ENCODE assay signal across 27 mouse cellular contexts in genomic region chr9:92221480-92221879, GRCm38 (mm10). TPM values are rescaled to one million over a fixed set of nuclear protein-coding genes. Genes with fewer than 3 reads are reported as not detected.
A peak's percentile ranks its signal among the peaks of the same experiment; 100 is the strongest.
DNase-seq lines count a peak whose midpoint lies in the region; ATAC-seq and TF ChIP-seq lines count a peak whose summit lies in the region.
"Had no signal": no experiment of that assay in that cellular context is flagged by ENCODE, and none has a peak within 500 bp of the region (broad histone marks: within the 10 kb centered on the region; RNA-seq: fewer than 3 reads in every experiment).

No protein-coding gene starts in this region.

- ATAC-seq in intestine, embryonic 15.5 days: peak; percentile 85
- ATAC-seq in intestine, postnatal 0 days: peak; percentile 62
- ATAC-seq in midbrain, embryonic 13.5 days: no peak
- no peak for ATAC-seq in midbrain, embryonic 14.5 days (ENCODE audit: low FRiP score, low TSS enrichment)
- ATAC-seq: activated CD4-positive, CD25-positive, alpha-beta regulatory T cell, adult 4 months; forebrain, embryonic 13.5 days; forebrain, embryonic 15.5 days; Patski had no signal

- TF ChIP-seq POLR2A in liver, adult 2 months (IDR thresholded peaks at IDR 0.05; ENCODE audit: extremely low read depth, insufficient read depth, low read length): no peak
- TF ChIP-seq POLR2A in MEL (IDR thresholded peaks at IDR 0.05; ENCODE audit: control insufficient read depth in 1 of 2, insufficient read depth in 1 of 2, low read depth in 1 of 2, low read length in 2 of 2, poor library complexity in 1 of 2): no peak

- no peak overlapping the region for H3K4me3 ChIP-seq in liver, adult 2 months (ENCODE audit: insufficient read depth, low read depth, low read length)
- no peak overlapping the region for H3K4me3 ChIP-seq in MEL (ENCODE audit: control insufficient read depth in 1 of 2, insufficient read depth in 1 of 2, low read depth in 2 of 2, low read length in 2 of 2)
- H3K4me3 ChIP-seq in intestine, embryonic 15.5 days (replicated peaks): no peak overlapping the region
- H3K4me3 ChIP-seq in intestine, postnatal 0 days (ENCODE audit: low read depth, low read length): no peak overlapping the region
- no peak overlapping the region for H3K4me3 ChIP-seq in midbrain, embryonic 13.5 days (replicated peaks)
- H3K4me3 ChIP-seq in midbrain, embryonic 14.5 days (replicated peaks; ENCODE audit: low read depth, low read length): no peak overlapping the region
- H3K4me3 ChIP-seq: embryonic facial prominence, embryonic 10.5 days; embryonic facial prominence, embryonic 12.5 days; forebrain, embryonic 13.5 days; forebrain, embryonic 15.5 days had no signal

- no peaks in the 10 kb centered on the region for H3K27me3 ChIP-seq in liver, adult 2 months (ENCODE audit: control insufficient read depth, insufficient read depth, low read length)
- H3K27me3 ChIP-seq in MEL (ENCODE audit: control insufficient read depth in 1 of 2, insufficient read depth in 2 of 2, low read length in 2 of 2): no peaks in the 10 kb centered on the region
- H3K27me3 ChIP-seq in intestine, embryonic 15.5 days (replicated peaks): no peaks in the 10 kb centered on the region
- H3K27me3 ChIP-seq in intestine, postnatal 0 days (replicated peaks; ENCODE audit: control insufficient read depth, insufficient read depth, low read length): no peaks in the 10 kb centered on the region
- H3K27me3 ChIP-seq in midbrain, embryonic 13.5 days: no peaks in the 10 kb centered on the region
- H3K27me3 ChIP-seq in midbrain, embryonic 14.5 days (ENCODE audit: control insufficient read depth, insufficient read depth, low read length): no peaks in the 10 kb centered on the region
- H3K27me3 ChIP-seq: embryonic facial prominence, embryonic 12.5 days; forebrain, embryonic 13.5 days; forebrain, embryonic 15.5 days; Patski had no signal

- no peak for TF ChIP-seq RAD21 in MEL (IDR thresholded peaks at IDR 0.05; ENCODE audit: low read depth, low read length)

- H3K9ac ChIP-seq in liver, adult 2 months (ENCODE audit: low read depth, low read length): no peak overlapping the region
- H3K9ac ChIP-seq in MEL (ENCODE audit: control insufficient read depth, low read depth, low read length, poor library complexity, severe bottlenecking): no peak overlapping the region
- H3K9ac ChIP-seq in intestine, embryonic 15.5 days: no peak overlapping the region
- H3K9ac ChIP-seq in intestine, postnatal 0 days (ENCODE audit: low read depth, low read length): no peak overlapping the region
- H3K9ac ChIP-seq in midbrain, embryonic 13.5 days (replicated peaks): no peak overlapping the region
- H3K9ac ChIP-seq in midbrain, embryonic 14.5 days (replicated peaks; ENCODE audit: low read length): no peak overlapping the region
- H3K9ac ChIP-seq: embryonic facial prominence, embryonic 12.5 days; forebrain, embryonic 13.5 days; forebrain, embryonic 15.5 days had no signal

- no peak; a peak in 1 of 4 replicates for TF ChIP-seq EP300 in MEL (IDR thresholded peaks at IDR 0.05; ENCODE audit: low read depth in 1 of 2, low read length in 2 of 2)

- H3K79me2 ChIP-seq in liver, adult 2 months (ENCODE audit: control insufficient read depth, insufficient read depth, low read length): no peaks in the 10 kb centered on the region
- H3K79me2 ChIP-seq in MEL (ENCODE audit: control insufficient read depth, insufficient read depth, low read length, poor library complexity): no peaks in the 10 kb centered on the region

- no peak overlapping the region for H3K27ac ChIP-seq in liver, adult 2 months (replicated peaks; ENCODE audit: insufficient read depth, low read depth, low read length)
- H3K27ac ChIP-seq in MEL (ENCODE audit: control insufficient read depth, low read depth, low read length): no peak overlapping the region
- no peak overlapping the region for H3K27ac ChIP-seq in intestine, embryonic 15.5 days
- H3K27ac ChIP-seq in intestine, postnatal 0 days (ENCODE audit: low read depth, low read length): no peak overlapping the region
- H3K27ac ChIP-seq in midbrain, embryonic 13.5 days: no peak overlapping the region
- no peak overlapping the region for H3K27ac ChIP-seq in midbrain, embryonic 14.5 days (replicated peaks; ENCODE audit: low read depth, low read length)
- H3K27ac ChIP-seq: embryonic facial prominence, embryonic 10.5 days; embryonic facial prominence, embryonic 12.5 days; forebrain, embryonic 13.5 days; forebrain, embryonic 15.5 days had no signal

- H3K9me3 ChIP-seq in MEL (replicated peaks; ENCODE audit: insufficient read depth, low read length): no peaks in the 10 kb centered on the region
- no peaks in the 10 kb centered on the region for H3K9me3 ChIP-seq in intestine, embryonic 15.5 days
- no peaks in the 10 kb centered on the region for H3K9me3 ChIP-seq in intestine, postnatal 0 days (ENCODE audit: control insufficient read depth)
- H3K9me3 ChIP-seq in midbrain, embryonic 13.5 days: no peaks in the 10 kb centered on the region
- no peaks in the 10 kb centered on the region for H3K9me3 ChIP-seq in midbrain, embryonic 14.5 days (ENCODE audit: control insufficient read depth, low read length)
- H3K9me3 ChIP-seq: embryonic facial prominence, embryonic 10.5 days; embryonic facial prominence, embryonic 12.5 days; forebrain, embryonic 13.5 days; forebrain, embryonic 15.5 days had no signal

- H3K36me3 ChIP-seq in liver, adult 2 months (ENCODE audit: control insufficient read depth, insufficient read depth, low read length): no peaks in the 10 kb centered on the region
- peaks cover 0 to 47% of the 10 kb centered on the region in 2 experiments; a peak in 2 of 4 replicates for H3K36me3 ChIP-seq in MEL (ENCODE audit: control insufficient read depth in 1 of 2, insufficient read depth in 2 of 2, low read length in 2 of 2)
- no peaks in the 10 kb centered on the region for H3K36me3 ChIP-seq in intestine, embryonic 15.5 days
- no peaks in the 10 kb centered on the region for H3K36me3 ChIP-seq in intestine, postnatal 0 days (ENCODE audit: control insufficient read depth, insufficient read depth)
- H3K36me3 ChIP-seq in midbrain, embryonic 13.5 days: no peaks in the 10 kb centered on the region
- H3K36me3 ChIP-seq in midbrain, embryonic 14.5 days (ENCODE audit: control insufficient read depth, insufficient read depth, low read length): no peaks in the 10 kb centered on the region
- H3K36me3 ChIP-seq: embryonic facial prominence, embryonic 10.5 days; embryonic facial prominence, embryonic 12.5 days; forebrain, embryonic 15.5 days had no signal

- no peak for TF ChIP-seq CTCF in liver, adult 2 months (IDR thresholded peaks at IDR 0.05; ENCODE audit: low read depth, low read length)
- TF ChIP-seq CTCF in MEL (IDR thresholded peaks at IDR 0.05 in 2 of 3, conservative IDR thresholded peaks at IDR 0.05 in 1 of 3; ENCODE audit: control insufficient read depth in 1 of 3, insufficient read depth in 1 of 3, low read depth in 2 of 3, low read length in 3 of 3, poor library complexity in 1 of 3, severe bottlenecking in 1 of 3): no peak
- TF ChIP-seq CTCF in intestine, postnatal 0 days (IDR thresholded peaks at IDR 0.05; ENCODE audit: low read depth): no peak

- peak; percentile 61 for DNase-seq in liver, adult 2 months (ENCODE audit: extremely low read depth, low read depth, low spot score)
- DNase-seq in liver (no peak), MEL (ENCODE audit: low read depth, low spot score) (no peak)
- DNase-seq in midbrain, embryonic 14.5 days: no peak
- DNase-seq: adrenal gland, adult 8-10 months; adrenal gland, postnatal 14 days; adrenal gland, postnatal 36 days; cerebellum, adult 11-12 months; cerebellum, adult 2 months; cerebellum, adult 9-10 months; cerebellum, postnatal 10 days; cerebellum, postnatal 25 days had no signal

- H3K4me2 ChIP-seq in intestine, embryonic 15.5 days (replicated peaks): no peak overlapping the region
- no peak overlapping the region for H3K4me2 ChIP-seq in intestine, postnatal 0 days (replicated peaks; ENCODE audit: low read depth)
- H3K4me2 ChIP-seq in midbrain, embryonic 13.5 days (replicated peaks): no peak overlapping the region
- no peak overlapping the region for H3K4me2 ChIP-seq in midbrain, embryonic 14.5 days (ENCODE audit: low read length)
- H3K4me2 ChIP-seq: embryonic facial prominence, embryonic 12.5 days; forebrain, embryonic 13.5 days; forebrain, embryonic 15.5 days had no signal

- H3K4me1 ChIP-seq in liver, adult 2 months (ENCODE audit: control insufficient read depth, insufficient read depth, low read length): no peaks in the 10 kb centered on the region
- peaks cover 18 to 24% of the 10 kb centered on the region in 2 experiments for H3K4me1 ChIP-seq in MEL (ENCODE audit: control insufficient read depth in 1 of 2, insufficient read depth in 2 of 2, low read length in 2 of 2)
- H3K4me1 ChIP-seq in intestine, embryonic 15.5 days (replicated peaks): no peaks in the 10 kb centered on the region
- H3K4me1 ChIP-seq in intestine, postnatal 0 days (replicated peaks; ENCODE audit: control insufficient read depth, insufficient read depth, low read length): no peaks in the 10 kb centered on the region
- no peaks in the 10 kb centered on the region for H3K4me1 ChIP-seq in midbrain, embryonic 13.5 days (replicated peaks)
- H3K4me1 ChIP-seq in midbrain, embryonic 14.5 days (ENCODE audit: control insufficient read depth, insufficient read depth, low read length): no peaks in the 10 kb centered on the region
- H3K4me1 ChIP-seq: embryonic facial prominence, embryonic 10.5 days; embryonic facial prominence, embryonic 12.5 days; forebrain, embryonic 13.5 days; forebrain, embryonic 15.5 days had no signal

RNA-seq across cellular contexts. Expression of gene Plscr1, which starts 28.1 kb away (rescaled TPM):
- 13.5 and 18.3 TPM in 2 replicates for total RNA-seq in liver, adult 2 months (2014; rRNA removed)
- polyA plus RNA-seq in liver, adult 2 months (2012; rRNA removed): 7.1 and 9.9 TPM in 2 replicates
- 5.5 and 7.3 TPM in 2 replicates for total RNA-seq in MEL (2012; rRNA removed)
- polyA plus RNA-seq in MEL (2012; ENCODE audit: insufficient read depth in 1 of 2, insufficient read length in 2 of 2, low read depth in 1 of 2, low replicate concordance in 2 of 2, missing spikeins in 1 of 2): 1 to 10 TPM in 1 of 2 experiments, not detected in 1; 9.5 TPM
- 95.1 and 108 TPM in 2 replicates for polyA plus RNA-seq in intestine, embryonic 15.5 days (2015; fragmentation: Nextera tagmentation; extraction: Ambion mirVana)
- polyA plus RNA-seq in intestine, postnatal 0 days (2015; fragmentation: Nextera tagmentation; extraction: Ambion mirVana): 152 TPM in 2 replicates
- polyA plus RNA-seq in midbrain, embryonic 13.5 days (2015; fragmentation: Nextera tagmentation; extraction: Ambion mirVana): 11.6 TPM in 2 replicates
- 7.8 and 10.0 TPM in 2 replicates for polyA plus RNA-seq in midbrain, embryonic 14.5 days (2014; fragmentation: Nextera tagmentation; extraction: Ambion mirVana)

RNA-seq across cellular contexts. Expression of gene Plscr5, which starts 28.7 kb away (rescaled TPM):
- not detected in 2 replicates for total RNA-seq in liver, adult 2 months (2014; rRNA removed)
- polyA plus RNA-seq in liver, adult 2 months (2012; rRNA removed): not detected in 2 replicates
- total RNA-seq in MEL (2012; rRNA removed): not detected in 2 replicates
- polyA plus RNA-seq in MEL (2012; ENCODE audit: insufficient read depth in 1 of 2, insufficient read length in 2 of 2, low read depth in 1 of 2, low replicate concordance in 2 of 2, missing spikeins in 1 of 2): not detected
- polyA plus RNA-seq in intestine, embryonic 15.5 days (2015; fragmentation: Nextera tagmentation; extraction: Ambion mirVana): not detected in 2 replicates
- polyA plus RNA-seq in intestine, postnatal 0 days (2015; fragmentation: Nextera tagmentation; extraction: Ambion mirVana): not detected in 2 replicates
- 0.22 TPM in 1 of 2 replicates, not detected in the other for polyA plus RNA-seq in midbrain, embryonic 13.5 days (2015; fragmentation: Nextera tagmentation; extraction: Ambion mirVana)
- polyA plus RNA-seq in midbrain, embryonic 14.5 days (2014; fragmentation: Nextera tagmentation; extraction: Ambion mirVana): 0.36 and 0.47 TPM in 2 replicates
- total RNA-seq: adrenal gland, adult 18-20 months; adrenal gland, adult 8-10 months; adrenal gland, postnatal 14 days; adrenal gland, postnatal 36 days; ES-E14 had no signal
- polyA plus RNA-seq: activated CD4-positive, CD25-positive, alpha-beta regulatory T cell, adult 4 months; C2C12; cortical plate, adult 2 months; embryonic facial prominence, embryonic 10.5 days; embryonic facial prominence, embryonic 12.5 days; embryonic facial prominence, embryonic 14.5 days; forebrain, embryonic 11.5 days; Patski had no signal

RNA-seq across cellular contexts. Expression of gene Plscr2, which starts 53.9 kb away (rescaled TPM):
- 27.4 and 51.6 TPM in 2 replicates for total RNA-seq in liver, adult 2 months (2014; rRNA removed)
- polyA plus RNA-seq in liver, adult 2 months (2012; rRNA removed): 13.6 and 13.9 TPM in 2 replicates
- 0.16 and 0.19 TPM in 2 replicates for total RNA-seq in MEL (2012; rRNA removed)
- under 1 TPM in 1 of 2 experiments, not detected in 1; 0.11 TPM for polyA plus RNA-seq in MEL (2012; ENCODE audit: insufficient read depth in 1 of 2, insufficient read length in 2 of 2, low read depth in 1 of 2, low replicate concordance in 2 of 2, missing spikeins in 1 of 2)
- 1.3 TPM in 2 replicates for polyA plus RNA-seq in intestine, embryonic 15.5 days (2015; fragmentation: Nextera tagmentation; extraction: Ambion mirVana)
- polyA plus RNA-seq in intestine, postnatal 0 days (2015; fragmentation: Nextera tagmentation; extraction: Ambion mirVana): 2.8 TPM in 2 replicates
- 0.36 and 0.49 TPM in 2 replicates for polyA plus RNA-seq in midbrain, embryonic 13.5 days (2015; fragmentation: Nextera tagmentation; extraction: Ambion mirVana)
- 0.43 TPM in 1 of 2 replicates, not detected in the other for polyA plus RNA-seq in midbrain, embryonic 14.5 days (2014; fragmentation: Nextera tagmentation; extraction: Ambion mirVana)
- polyA plus RNA-seq: activated CD4-positive, CD25-positive, alpha-beta regulatory T cell, adult 4 months had no signal

Comparison
In these comparisons a context has a peak if more than half of its experiments do, and no peak if none do; other contexts are left out.
1. ATAC-seq: peak in intestine, embryonic 15.5 days (single experiment) and intestine, postnatal 0 days (single experiment); none in midbrain, embryonic 13.5 days (single experiment) and midbrain, embryonic 14.5 days (single experiment).